Mouse (Mus musculus): ENCODE measurements around the gene Daam1.
A peak's percentile ranks its signal among the peaks of the same experiment; 100 is the strongest.

Gene Daam1

DNA sequence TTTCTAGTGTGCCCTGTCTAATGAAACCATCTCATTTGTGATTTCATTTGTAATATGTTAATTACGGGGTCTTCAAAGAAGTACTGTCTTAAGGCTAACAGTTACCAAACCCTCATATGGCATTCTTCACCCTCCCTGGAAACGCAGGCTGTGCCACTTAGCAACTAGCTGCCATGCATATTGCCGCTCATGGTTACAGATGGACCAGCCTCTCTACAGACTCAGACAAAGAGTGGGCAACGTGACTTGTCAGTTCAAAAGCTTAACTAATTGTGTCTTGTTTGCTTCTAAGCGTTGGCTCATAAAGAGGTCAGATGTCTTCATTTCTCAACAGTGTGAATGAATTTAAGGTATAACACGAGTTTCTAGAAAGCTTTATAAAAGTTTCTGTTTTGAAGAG lies 126.1 kb downstream of the Daam1 start:
- H3K4me3 ChIP-seq (replicated peaks; ENCODE audit: low read length) = no peak overlapping the region
- TF ChIP-seq NANOG (IDR thresholded peaks at IDR 0.05; ENCODE audit: borderline replicate concordance, low read length) = no peak
- no peak for TF ChIP-seq POU5F1 (IDR thresholded peaks at IDR 0.05; ENCODE audit: borderline replicate concordance, low read length)
- no peak for TF ChIP-seq CTCF (conservative IDR thresholded peaks at IDR 0.05; ENCODE audit: low read length)

DNA sequence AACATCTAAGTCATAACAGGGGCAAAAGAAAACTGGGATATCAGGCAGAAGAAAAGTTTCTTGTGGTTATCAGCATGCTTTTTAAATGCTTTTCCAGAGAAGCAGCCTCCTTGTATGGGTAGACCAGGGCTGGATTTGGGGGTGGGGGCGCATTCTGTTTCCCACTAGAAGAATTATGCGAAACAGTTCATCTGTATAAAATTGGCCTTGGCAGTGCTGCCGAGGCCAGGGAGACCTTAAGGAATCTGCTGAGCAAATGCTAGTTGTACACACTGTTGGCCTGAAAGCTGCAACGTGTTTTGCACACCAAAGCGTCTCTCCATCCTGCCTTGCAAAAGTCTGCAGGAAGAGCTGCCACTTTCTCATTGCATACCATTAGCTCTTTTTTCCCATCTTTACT lies 126.6 kb downstream of the Daam1 start:
- no peak for TF ChIP-seq NANOG (IDR thresholded peaks at IDR 0.05; ENCODE audit: borderline replicate concordance, low read length)
- no peak for TF ChIP-seq POU5F1 (IDR thresholded peaks at IDR 0.05; ENCODE audit: borderline replicate concordance, low read length)
- no peak for TF ChIP-seq CTCF (conservative IDR thresholded peaks at IDR 0.05; ENCODE audit: low read length)
- Histone ChIP-seq H3K9me3 (ENCODE audit: low read length) (no peaks in the 10 kb centered on the region), H3K4me3 (replicated peaks; ENCODE audit: low read length) (no peak overlapping the region), H3K4me1 (replicated peaks; ENCODE audit: low read depth, low read length) (peaks cover 10% of the 10 kb centered on the region), H3K27me3 (ENCODE audit: insufficient read depth, low read length) (no peaks in the 10 kb centered on the region), H3K36me3 (ENCODE audit: insufficient read depth, low read length) (peaks cover 29% of the 10 kb centered on the region)

More for the DNA sequence above, 126.1 kb downstream of the Daam1 start:
- no peaks in the 10 kb centered on the region for H3K27me3 ChIP-seq (ENCODE audit: insufficient read depth, low read length)
- peaks cover 31% of the 10 kb centered on the region for H3K36me3 ChIP-seq (ENCODE audit: insufficient read depth, low read length)
- peaks cover 10% of the 10 kb centered on the region for H3K4me1 ChIP-seq (replicated peaks; ENCODE audit: low read depth, low read length)
- H3K9me3 ChIP-seq (ENCODE audit: low read length) = no peaks in the 10 kb centered on the region

GRCm38 (mm10) chr12:71959351-71959991 lies 128.6 kb downstream of the Daam1 start:
- Histone ChIP-seq H3K4me1 (replicated peaks; ENCODE audit: low read depth, low read length) (peaks cover 10% of the 10 kb centered on the region), H3K36me3 (ENCODE audit: insufficient read depth, low read length) (peaks cover 13% of the 10 kb centered on the region; the same call in 1 of the 2 replicates), H3K4me3 (replicated peaks; ENCODE audit: low read length) (no peak overlapping the region), H3K9me3 (ENCODE audit: low read length) (no peaks in the 10 kb centered on the region), H3K27me3 (ENCODE audit: insufficient read depth, low read length) (no peaks in the 10 kb centered on the region)
- TF ChIP-seq CTCF (conservative IDR thresholded peaks at IDR 0.05; ENCODE audit: low read length) (no peak), NANOG (IDR thresholded peaks at IDR 0.05; ENCODE audit: borderline replicate concordance, low read length) (peak; percentile 81; the same call in 1 of the 2 replicates)

- TF ChIP-seq NANOG (IDR thresholded peaks at IDR 0.05; ENCODE audit: borderline replicate concordance, low read length) (no peak), CTCF (conservative IDR thresholded peaks at IDR 0.05; ENCODE audit: low read length) (no peak), POU5F1 (IDR thresholded peaks at IDR 0.05; ENCODE audit: borderline replicate concordance, low read length) (no peak)
- Histone ChIP-seq H3K4me3 (replicated peaks; ENCODE audit: low read length) (no peak overlapping the region), H3K4me1 (replicated peaks; ENCODE audit: low read depth, low read length) (peaks cover 10% of the 10 kb centered on the region), H3K27me3 (ENCODE audit: insufficient read depth, low read length) (no peaks in the 10 kb centered on the region), H3K36me3 (ENCODE audit: insufficient read depth, low read length) (peaks cover 13% of the 10 kb centered on the region; the same call in 1 of the 2 replicates), H3K9me3 (ENCODE audit: low read length) (no peaks in the 10 kb centered on the region)
These were observed 130.8 kb downstream of the Daam1 start for GRCm38 (mm10) chr12:71961671-71962070.

DNA sequence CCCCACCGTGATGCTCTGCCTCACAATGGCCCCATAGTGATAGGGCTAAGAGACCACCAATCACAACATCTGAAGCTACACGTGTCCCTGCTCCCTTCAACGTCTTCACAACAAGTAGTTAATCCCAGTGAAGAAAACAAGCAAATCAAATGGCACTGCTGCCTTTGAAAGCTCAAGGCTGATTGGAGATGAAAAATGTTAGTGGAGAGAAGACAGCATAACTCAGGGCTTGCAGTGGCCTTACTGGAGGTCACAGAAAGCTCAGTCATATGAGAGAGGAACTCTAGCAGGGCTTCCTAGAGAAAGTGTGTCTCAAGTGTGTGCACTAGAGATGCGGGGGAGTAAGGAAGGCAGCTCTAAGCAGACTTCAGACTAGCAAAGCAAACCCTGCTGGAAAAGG lies 131.7 kb downstream of the Daam1 start:
- H3K4me3 ChIP-seq (replicated peaks; ENCODE audit: low read length) = no peak overlapping the region
- no peaks in the 10 kb centered on the region for H3K9me3 ChIP-seq (ENCODE audit: low read length)
- TF ChIP-seq POU5F1 (IDR thresholded peaks at IDR 0.05; ENCODE audit: borderline replicate concordance, low read length) (no peak), CTCF (conservative IDR thresholded peaks at IDR 0.05; ENCODE audit: low read length) (no peak), NANOG (IDR thresholded peaks at IDR 0.05; ENCODE audit: borderline replicate concordance, low read length) (no peak)
- H3K4me1 ChIP-seq (replicated peaks; ENCODE audit: low read depth, low read length) = peaks cover 10% of the 10 kb centered on the region
- H3K36me3 ChIP-seq (ENCODE audit: insufficient read depth, low read length) = peaks cover 13% of the 10 kb centered on the region; the same call in 1 of the 2 replicates
- H3K27me3 ChIP-seq (ENCODE audit: insufficient read depth, low read length) = no peaks in the 10 kb centered on the region

DNA sequence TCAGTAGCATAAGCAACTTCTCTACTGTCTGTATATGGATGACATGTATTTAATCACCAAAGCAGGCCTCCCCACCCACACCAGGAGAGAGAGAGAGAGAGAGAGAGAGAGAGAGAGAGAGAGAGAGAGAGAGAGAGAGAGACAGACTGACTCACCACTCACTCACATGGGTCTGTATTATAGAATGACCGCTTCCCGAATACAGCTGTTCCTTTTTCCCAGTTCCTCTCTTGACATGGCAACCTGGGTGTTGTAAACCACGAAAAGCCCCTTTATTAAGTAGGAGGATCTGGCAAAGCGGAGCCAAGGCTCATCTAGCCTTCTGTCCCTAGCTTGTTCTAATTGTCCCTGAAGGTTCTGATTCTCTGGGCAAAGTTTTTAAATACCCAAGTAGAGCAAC lies 137.7 kb downstream of the Daam1 start:
- H3K27me3 ChIP-seq (ENCODE audit: insufficient read depth, low read length) = no peaks in the 10 kb centered on the region
- H3K9me3 ChIP-seq (ENCODE audit: low read length) = no peaks in the 10 kb centered on the region
- H3K36me3 ChIP-seq (ENCODE audit: insufficient read depth, low read length) = peaks cover 23% of the 10 kb centered on the region
- H3K4me1 ChIP-seq (replicated peaks; ENCODE audit: low read depth, low read length) = peaks cover 20% of the 10 kb centered on the region
- TF ChIP-seq CTCF (conservative IDR thresholded peaks at IDR 0.05; ENCODE audit: low read length) (no peak), NANOG (IDR thresholded peaks at IDR 0.05; ENCODE audit: borderline replicate concordance, low read length) (no peak), POU5F1 (IDR thresholded peaks at IDR 0.05; ENCODE audit: borderline replicate concordance, low read length) (no peak)
- H3K4me3 ChIP-seq (replicated peaks; ENCODE audit: low read length) = no peak overlapping the region

DNA sequence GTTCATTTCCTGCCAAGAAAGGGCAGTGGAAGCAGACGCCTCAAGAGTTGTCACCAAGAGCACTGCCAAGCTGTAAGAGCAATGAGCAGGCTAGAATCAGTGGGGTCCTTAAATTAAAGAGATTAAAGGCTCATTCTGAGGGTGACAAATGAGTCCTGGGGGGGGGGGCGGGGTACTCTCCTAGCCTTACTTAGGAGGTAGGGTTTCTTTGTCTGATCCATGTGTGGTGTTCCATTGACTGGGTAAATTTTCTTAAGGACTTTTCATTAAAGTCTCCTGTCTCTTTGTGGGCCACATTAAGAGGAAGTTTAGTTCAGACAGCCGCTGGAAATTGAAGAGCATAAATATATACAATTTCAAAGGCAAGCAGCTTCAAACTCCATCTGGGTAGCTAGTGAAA lies 138.1 kb downstream of the Daam1 start:
- no peaks in the 10 kb centered on the region for H3K27me3 ChIP-seq (ENCODE audit: insufficient read depth, low read length)
- H3K4me1 ChIP-seq (replicated peaks; ENCODE audit: low read depth, low read length) = peaks cover 20% of the 10 kb centered on the region
- TF ChIP-seq CTCF (conservative IDR thresholded peaks at IDR 0.05; ENCODE audit: low read length) (no peak), NANOG (IDR thresholded peaks at IDR 0.05; ENCODE audit: borderline replicate concordance, low read length) (no peak), POU5F1 (IDR thresholded peaks at IDR 0.05; ENCODE audit: borderline replicate concordance, low read length) (no peak)
- peaks cover 26% of the 10 kb centered on the region for H3K36me3 ChIP-seq (ENCODE audit: insufficient read depth, low read length)
- H3K9me3 ChIP-seq (ENCODE audit: low read length) = no peaks in the 10 kb centered on the region
- no peak overlapping the region for H3K4me3 ChIP-seq (replicated peaks; ENCODE audit: low read length)

DNA sequence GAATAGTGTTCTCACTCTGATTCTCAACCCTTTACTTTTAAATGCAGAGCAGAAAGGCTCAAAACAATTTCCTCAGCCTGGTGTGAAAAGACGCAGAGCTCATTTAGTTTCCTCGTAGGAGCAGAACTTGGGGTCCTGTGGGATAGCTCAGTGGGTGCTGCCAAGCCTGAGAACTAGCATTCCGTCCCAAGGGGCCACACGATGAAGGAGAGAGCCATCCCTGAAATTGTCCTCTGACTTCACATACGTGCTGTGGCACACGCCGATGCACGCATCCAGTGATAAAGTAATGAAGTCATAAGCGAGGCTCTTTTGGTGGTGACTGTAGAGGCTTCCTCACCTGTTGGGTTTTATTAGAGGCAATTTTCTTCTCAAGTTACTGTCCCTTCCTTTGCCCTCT lies 138.6 kb downstream of the Daam1 start:
- peaks cover 27% of the 10 kb centered on the region for H3K36me3 ChIP-seq (ENCODE audit: insufficient read depth, low read length)
- no peaks in the 10 kb centered on the region for H3K9me3 ChIP-seq (ENCODE audit: low read length)
- peaks cover 20% of the 10 kb centered on the region for H3K4me1 ChIP-seq (replicated peaks; ENCODE audit: low read depth, low read length)
- TF ChIP-seq NANOG (IDR thresholded peaks at IDR 0.05; ENCODE audit: borderline replicate concordance, low read length) (no peak), CTCF (conservative IDR thresholded peaks at IDR 0.05; ENCODE audit: low read length) (no peak), POU5F1 (IDR thresholded peaks at IDR 0.05; ENCODE audit: borderline replicate concordance, low read length) (no peak)
- H3K4me3 ChIP-seq (replicated peaks; ENCODE audit: low read length) = no peak overlapping the region
- no peaks in the 10 kb centered on the region for H3K27me3 ChIP-seq (ENCODE audit: insufficient read depth, low read length)
